Mouse (Mus musculus) spleen, adult 2 months (tissue): Measurements from ENCODE around the gene Lcn2.

Experiments used
- CTCF ChIP-seq: fragments of 200-500 bp; IDR thresholded peaks from 2 replicates; pipeline ENCODE4 v1.5.1; 2011; ENCODE audit warnings: mild to moderate bottlenecking, inconsistent platforms; ENCODE audit not compliant: insufficient read depth, insufficient read length, insufficient replicate concordance; ENCODE audit errors: extremely low read depth
- POLR2A ChIP-seq: fragments of 200-500 bp; IDR thresholded peaks from 2 replicates; pipeline ENCODE4 v1.6.1; 2011; ENCODE audit warnings: low read depth, low read length, inconsistent platforms

DNA sequence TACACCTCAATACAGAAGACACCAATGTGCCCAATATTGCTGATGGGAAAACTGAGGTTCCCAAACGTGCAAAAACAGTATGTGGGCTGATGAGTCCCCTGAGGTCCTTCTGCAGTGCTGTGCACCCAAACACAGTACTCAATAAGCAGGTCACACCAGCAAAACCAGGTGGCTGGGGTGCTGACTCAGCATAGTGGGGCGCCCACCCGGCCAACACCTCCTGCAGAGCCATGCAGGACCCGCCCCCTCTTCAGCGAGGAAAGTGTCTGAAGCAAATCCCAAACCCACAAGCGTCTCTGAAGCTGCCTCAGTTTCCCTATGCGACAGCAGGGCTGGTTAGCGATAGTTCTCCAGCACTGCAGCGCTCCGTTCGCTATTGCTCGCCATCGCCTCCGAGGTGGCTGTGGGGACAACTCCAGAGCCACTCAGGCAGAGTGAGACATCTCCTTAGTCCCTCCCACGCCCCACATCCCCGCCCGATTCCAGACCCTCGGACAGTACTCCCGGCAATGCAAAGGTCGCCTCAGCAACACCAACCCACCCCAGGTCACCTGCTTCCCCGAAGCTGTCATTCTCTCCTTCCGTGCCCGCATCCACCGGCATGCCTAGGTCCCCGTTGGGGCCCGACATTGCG lies 6.8 kb downstream of the Lcn2 start:
- TF ChIP-seq CTCF (no peak), POLR2A (no peak)
